Mouse (Mus musculus) myocyte (in vitro differentiated cells): Measurements from ENCODE around the gene Osbpl11.

Experiments
- CEBPB ChIP-seq: IDR thresholded peaks from 2 replicates; pipeline ENCODE4 v1.6.1; 2011; ENCODE audit warnings: mild to moderate bottlenecking, moderate library complexity; ENCODE audit not compliant: poor library complexity, insufficient read depth, severe bottlenecking
- E2F4 ChIP-seq: IDR thresholded peaks from one replicate; pipeline ENCODE4 v1.6.1; 2011; ENCODE audit warnings: mild to moderate bottlenecking, control low read depth, moderate library complexity; ENCODE audit not compliant: insufficient read depth
- MAX ChIP-seq: IDR thresholded peaks from one replicate; pipeline ENCODE4 v1.6.1; 2011; ENCODE audit warnings: low read depth, mild to moderate bottlenecking, control low read depth
- MYOD1 ChIP-seq, 3 experiments: IDR thresholded peaks; one replicate each; pipeline ENCODE4 v1.6.1; 2011; ENCODE audit warnings: control low read depth in 2 of 3, low read depth in 2 of 3, mild to moderate bottlenecking in 2 of 3, moderate library complexity in 1 of 3; ENCODE audit not compliant: insufficient read length in 2 of 3, control insufficient read depth in 1 of 3
- MYOG ChIP-seq, 3 experiments: IDR thresholded peaks; one replicate each; pipeline ENCODE4 v1.6.1; 2011; ENCODE audit warnings: control low read depth in 2 of 3, low read depth in 2 of 3, mild to moderate bottlenecking in 2 of 3; ENCODE audit not compliant: insufficient read length in 2 of 3, control insufficient read depth in 1 of 3, insufficient read depth in 1 of 3
- POLR2A ChIP-seq: IDR thresholded peaks from one replicate; pipeline ENCODE4 v1.6.1; 2011; ENCODE audit warnings: low read depth, mild to moderate bottlenecking, control low read depth, moderate library complexity; ENCODE audit not compliant: insufficient read length
- POLR2AphosphoS2 ChIP-seq: IDR thresholded peaks from one replicate; pipeline ENCODE4 v1.6.1; 2011; ENCODE audit warnings: low read depth, control low read depth; ENCODE audit not compliant: insufficient read length
- REST ChIP-seq: IDR thresholded peaks from one replicate; pipeline ENCODE4 v1.6.1; 2011; ENCODE audit warnings: mild to moderate bottlenecking, control low read depth, moderate library complexity; ENCODE audit not compliant: insufficient read depth, insufficient read length
- TCF12 ChIP-seq: IDR thresholded peaks from one replicate; pipeline ENCODE4 v1.6.1; 2011; ENCODE audit warnings: mild to moderate bottlenecking, control low read depth; ENCODE audit not compliant: poor library complexity, insufficient read depth, severe bottlenecking
- TCF3 ChIP-seq: IDR thresholded peaks from one replicate; pipeline ENCODE4 v1.6.1; 2011; ENCODE audit warnings: low read depth, control low read depth; ENCODE audit not compliant: insufficient read length
- USF1 ChIP-seq: IDR thresholded peaks from one replicate; pipeline ENCODE4 v1.6.1; 2011; ENCODE audit warnings: low read depth, mild to moderate bottlenecking, control low read depth, moderate library complexity

- TF ChIP-seq POLR2A (no peak), MAX (no peak), USF1 (no peak), CEBPB (no peak), TCF3 (no peak), REST (no peak), TCF12 (no peak), E2F4 (no peak), MYOD1 (IDR thresholded peaks at IDR 0.05; ENCODE audit: control insufficient read depth in 1 of 3, insufficient read length in 2 of 3, low read depth in 2 of 3) (no peak), MYOG (IDR thresholded peaks at IDR 0.05; ENCODE audit: control insufficient read depth in 1 of 3, insufficient read depth in 1 of 3, insufficient read length in 2 of 3, low read depth in 2 of 3) (no peak), POLR2AphosphoS2 (no peak)
Measured at GRCm38 (mm10) chr16:33239305-33239704, 54.4 kb downstream of the Osbpl11 start.
